Mouse (Mus musculus) myocyte (in vitro differentiated cells): ENCODE results near the gene Strbp.

Experiments
- CEBPB ChIP-seq: IDR thresholded peaks from 2 replicates; pipeline ENCODE4 v1.6.1; 2011; ENCODE audit warnings: mild to moderate bottlenecking, moderate library complexity; ENCODE audit not compliant: poor library complexity, insufficient read depth, severe bottlenecking
- MAX ChIP-seq: IDR thresholded peaks from one replicate; pipeline ENCODE4 v1.6.1; 2011; ENCODE audit warnings: low read depth, mild to moderate bottlenecking, control low read depth
- MYOD1 ChIP-seq, 3 experiments: IDR thresholded peaks; one replicate each; pipeline ENCODE4 v1.6.1; 2011; ENCODE audit warnings: control low read depth in 2 of 3, low read depth in 2 of 3, mild to moderate bottlenecking in 2 of 3, moderate library complexity in 1 of 3; ENCODE audit not compliant: insufficient read length in 2 of 3, control insufficient read depth in 1 of 3
- POLR2A ChIP-seq: IDR thresholded peaks from one replicate; pipeline ENCODE4 v1.6.1; 2011; ENCODE audit warnings: low read depth, mild to moderate bottlenecking, control low read depth, moderate library complexity; ENCODE audit not compliant: insufficient read length
- POLR2AphosphoS2 ChIP-seq: IDR thresholded peaks from one replicate; pipeline ENCODE4 v1.6.1; 2011; ENCODE audit warnings: low read depth, control low read depth; ENCODE audit not compliant: insufficient read length
- REST ChIP-seq: IDR thresholded peaks from one replicate; pipeline ENCODE4 v1.6.1; 2011; ENCODE audit warnings: mild to moderate bottlenecking, control low read depth, moderate library complexity; ENCODE audit not compliant: insufficient read depth, insufficient read length
- SRF ChIP-seq: IDR thresholded peaks from one replicate; pipeline ENCODE4 v1.6.1; 2011; ENCODE audit warnings: low read depth; ENCODE audit not compliant: control insufficient read depth, insufficient read length

DNA sequence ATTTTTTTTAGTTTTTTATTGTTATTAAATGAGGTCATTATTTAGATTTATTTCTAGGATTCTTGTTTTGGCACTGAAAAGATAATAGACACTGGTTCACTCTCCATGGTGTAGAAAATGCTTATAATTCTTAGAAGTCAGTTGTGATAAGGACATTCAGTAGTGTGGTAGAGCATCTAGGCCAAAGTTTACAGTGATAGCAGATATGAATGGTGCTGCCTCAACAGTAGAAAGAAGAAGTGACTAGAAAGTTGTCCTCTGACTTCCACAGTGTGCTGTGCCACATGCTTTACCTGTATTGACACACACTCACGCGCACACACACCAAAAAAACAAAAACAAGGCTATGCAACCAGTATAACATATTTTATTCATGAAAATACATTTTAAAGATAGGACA is 174.3 kb downstream of the Strbp start:
- TF ChIP-seq POLR2A (no peak), MYOD1 (IDR thresholded peaks at IDR 0.05; ENCODE audit: control insufficient read depth in 1 of 3, insufficient read length in 2 of 3, low read depth in 2 of 3) (no peak), REST (no peak), SRF (no peak), CEBPB (no peak), MAX (no peak), POLR2AphosphoS2 (no peak)
